Mouse (Mus musculus) testis, postnatal 10 days (tissue): ENCODE results near the gene Slc35e3.

Experiments used
- DNase-seq: peaks from one replicate; pipeline ENCODE4 v3.0.0; 2021; ENCODE audit warnings: low spot score

Slc35e3 gene

GRCm38 (mm10) chr10:117746297-117746883 lies at the start of gene Slc35e3:
Gene Slc35e3, minus strand, starts transcription at chr10:117746365.
- peak; percentile 99 for DNase-seq

GRCm38 (mm10) chr10:117795206-117795605 lies 49.0 kb upstream of the Slc35e3 start:
- peak; percentile 39 for DNase-seq

- DNase-seq, result peak; percentile 41
These were observed 47.4 kb upstream of the Slc35e3 start for GRCm38 (mm10) chr10:117793436-117794030.

- peak; percentile 100 for DNase-seq
These were observed 46.3 kb upstream of the Slc35e3 start, which contains the start of gene Nup107 for GRCm38 (mm10) chr10:117792141-117793091. Gene Nup107, minus strand, starts transcription at chr10:117792705.

- peak; percentile 20 for DNase-seq
These were observed 45.0 kb upstream of the Slc35e3 start for GRCm38 (mm10) chr10:117791171-117791470.

DNA sequence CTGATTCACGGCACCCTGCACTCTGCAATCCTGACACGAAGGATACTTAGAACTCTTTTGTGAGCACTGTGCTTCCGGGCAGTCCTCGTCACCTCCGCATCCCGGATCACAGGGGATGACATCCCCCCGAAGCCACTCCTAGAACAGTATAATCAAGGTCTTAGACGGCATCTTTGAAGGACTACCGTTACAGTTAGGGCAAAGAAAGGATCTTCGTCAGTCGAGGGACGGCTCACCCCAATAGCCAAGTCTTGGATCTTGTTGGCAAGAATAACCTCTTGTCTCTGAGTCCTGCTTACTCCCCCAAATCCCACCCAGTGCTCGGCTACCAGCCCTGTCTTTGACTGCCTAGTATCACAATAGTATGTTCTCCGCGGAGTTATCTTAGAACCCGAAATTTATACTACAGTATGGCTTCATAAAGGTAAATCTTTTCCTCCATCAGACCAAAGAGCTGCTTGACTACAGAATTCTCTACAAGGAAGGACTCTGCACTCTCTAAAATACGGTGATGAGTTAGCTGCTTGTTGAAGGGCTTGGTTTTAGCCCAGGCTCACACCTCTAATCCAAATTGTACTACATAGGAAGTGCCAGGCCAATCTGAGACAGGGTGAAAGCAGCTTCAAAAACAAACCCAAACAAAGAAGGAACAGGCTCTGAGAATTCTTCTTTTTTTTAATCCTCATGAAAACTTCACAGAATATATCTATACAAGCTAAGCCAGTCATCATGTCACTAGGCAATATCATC lies 44.4 kb upstream of the Slc35e3 start:
- peak; percentile 25 for DNase-seq

DNA sequence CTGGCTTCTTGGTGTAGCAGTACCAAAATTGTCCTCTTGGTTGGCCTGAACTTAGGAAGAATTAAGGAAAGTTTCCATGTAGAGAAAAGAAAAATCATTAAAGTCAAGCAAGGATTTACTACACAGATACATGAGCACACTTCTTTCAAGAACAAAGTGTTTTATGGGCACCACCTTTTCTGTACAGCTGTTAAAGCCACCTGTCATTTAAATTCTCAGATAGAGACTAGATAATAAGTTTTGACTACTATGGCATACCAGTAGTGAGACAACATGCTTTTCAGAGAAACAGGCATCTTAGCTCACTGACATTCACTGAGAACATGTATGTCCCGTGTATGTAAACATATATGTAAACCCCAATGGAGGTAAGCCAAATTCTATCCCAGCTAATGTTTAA lies 43.8 kb upstream of the Slc35e3 start:
- DNase-seq, result no peak

DNA sequence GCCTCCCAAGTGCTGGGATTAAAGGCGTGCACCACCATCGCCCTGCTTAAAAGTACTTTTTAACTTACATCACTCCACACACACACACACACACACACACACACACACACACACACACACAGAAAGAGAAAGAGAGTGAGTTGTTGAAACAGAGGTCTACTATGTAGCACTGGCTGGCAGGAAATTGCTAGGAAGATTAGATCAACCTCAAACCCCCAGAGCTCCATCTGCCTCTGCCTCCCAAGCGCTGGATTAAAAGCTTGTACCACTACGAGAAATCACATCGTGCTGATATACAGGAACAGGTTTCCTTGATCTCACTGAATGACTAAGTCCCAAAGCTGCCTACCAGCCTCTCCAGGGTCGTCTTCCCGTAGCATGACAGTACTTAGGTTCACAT lies 38.5 kb upstream of the Slc35e3 start:
- DNase-seq, result no peak

DNA sequence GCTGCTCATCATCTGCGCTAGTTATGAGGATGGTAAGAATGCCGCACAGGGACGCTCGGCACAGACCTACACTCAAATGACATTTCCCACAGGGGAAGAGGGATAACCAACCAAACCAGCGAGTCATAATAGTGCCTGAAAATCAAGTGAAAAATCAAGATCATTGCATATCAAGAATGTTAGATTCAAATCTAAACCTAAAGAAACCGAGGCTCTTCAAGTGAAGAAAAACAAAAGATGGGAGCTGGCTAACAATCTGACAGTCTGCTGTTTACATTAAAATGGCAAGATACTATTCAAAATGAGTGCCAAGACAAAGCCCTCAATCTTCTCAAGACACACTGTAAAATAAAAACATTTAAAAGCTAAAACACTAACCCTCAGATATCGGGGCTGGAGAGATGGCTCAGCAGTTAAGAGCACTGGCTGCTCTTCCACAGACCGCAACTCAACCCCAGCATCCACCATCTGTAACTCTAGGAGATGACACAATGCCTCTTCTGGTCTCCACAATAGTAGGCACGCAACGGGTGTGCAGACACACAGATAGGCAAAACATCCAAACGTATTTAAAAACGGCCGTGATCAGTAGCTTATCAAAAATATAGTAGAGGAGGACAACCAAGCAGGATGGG lies 37.7 kb upstream of the Slc35e3 start:
- no peak for DNase-seq

- no peak for DNase-seq
These were observed 36.5 kb upstream of the Slc35e3 start for GRCm38 (mm10) chr10:117782491-117783260.

DNA sequence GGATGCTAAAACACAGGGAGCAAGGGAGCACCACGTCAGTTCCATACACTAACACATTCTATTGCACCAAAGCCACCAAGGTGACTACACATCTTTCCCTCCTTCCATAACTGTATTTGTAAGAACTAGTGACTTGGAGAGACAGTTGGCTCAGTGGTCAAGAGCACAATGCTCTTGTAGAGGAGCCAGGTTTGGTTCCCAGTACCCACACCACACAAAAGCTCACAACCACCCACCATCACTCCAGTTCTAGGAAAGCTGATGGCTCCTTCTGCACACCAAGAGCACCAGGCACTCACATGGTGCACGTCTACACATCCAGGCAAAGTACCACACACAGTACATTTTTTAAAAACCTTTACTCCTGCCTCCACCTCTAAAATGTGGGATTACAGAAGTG lies 35.9 kb upstream of the Slc35e3 start:
- DNase-seq, result no peak

DNA sequence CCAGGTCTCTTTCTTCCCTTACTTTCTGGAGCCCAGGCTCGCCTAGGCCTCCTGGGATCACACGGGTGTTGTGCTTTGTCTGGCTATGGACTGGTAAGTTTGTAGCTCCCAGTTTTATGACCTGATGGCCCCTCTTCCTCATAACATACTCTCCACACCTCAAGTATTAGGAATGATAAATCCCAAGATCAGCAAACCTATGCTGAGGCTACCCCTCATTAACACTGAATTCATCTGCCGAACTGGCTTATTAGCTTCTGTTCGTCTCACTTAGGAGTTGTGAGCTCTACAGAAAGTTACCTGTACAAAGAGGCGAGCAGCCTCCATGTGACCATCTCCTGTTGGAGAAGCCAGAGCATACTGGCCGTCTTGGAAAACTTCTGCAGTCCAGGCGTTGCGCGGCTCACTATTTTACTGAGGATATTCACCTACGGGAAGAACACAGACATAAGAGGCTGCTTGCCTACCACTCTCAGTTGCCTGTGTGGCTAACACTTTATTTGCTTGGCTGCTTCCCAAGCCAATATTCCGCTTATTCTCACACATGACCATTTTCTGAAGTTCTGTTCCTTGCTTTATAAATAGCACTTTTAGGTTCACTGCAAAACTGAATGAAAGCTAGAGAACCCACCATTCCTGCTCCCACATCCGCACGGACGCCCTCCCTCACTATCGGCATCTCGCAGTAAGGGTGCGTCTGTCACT lies 35.0 kb upstream of the Slc35e3 start:
- DNase-seq, result no peak

- no peak for DNase-seq
These were observed 34.2 kb upstream of the Slc35e3 start for GRCm38 (mm10) chr10:117780306-117780911.

- no peak for DNase-seq
These were observed 33.6 kb upstream of the Slc35e3 start for GRCm38 (mm10) chr10:117779581-117780305.

DNA sequence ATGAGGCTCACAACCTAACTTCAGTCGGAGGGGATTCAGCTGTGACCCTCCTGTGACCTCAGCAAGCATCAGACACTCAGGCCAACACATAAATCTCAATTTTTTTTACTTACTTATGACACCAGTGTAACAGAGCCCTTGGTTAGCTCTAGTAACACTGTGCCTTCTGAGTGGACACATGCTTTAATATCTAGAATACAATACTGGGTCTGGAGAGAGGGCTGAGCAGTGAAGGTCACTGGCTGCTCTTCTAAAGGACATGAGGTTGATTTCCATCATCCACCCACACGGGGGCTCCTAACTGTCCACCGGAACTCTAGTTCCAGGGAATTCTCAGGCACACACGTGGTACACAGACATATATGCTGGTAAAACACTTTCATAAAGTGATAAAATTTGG lies 32.8 kb upstream of the Slc35e3 start:
- no peak for DNase-seq

DNA sequence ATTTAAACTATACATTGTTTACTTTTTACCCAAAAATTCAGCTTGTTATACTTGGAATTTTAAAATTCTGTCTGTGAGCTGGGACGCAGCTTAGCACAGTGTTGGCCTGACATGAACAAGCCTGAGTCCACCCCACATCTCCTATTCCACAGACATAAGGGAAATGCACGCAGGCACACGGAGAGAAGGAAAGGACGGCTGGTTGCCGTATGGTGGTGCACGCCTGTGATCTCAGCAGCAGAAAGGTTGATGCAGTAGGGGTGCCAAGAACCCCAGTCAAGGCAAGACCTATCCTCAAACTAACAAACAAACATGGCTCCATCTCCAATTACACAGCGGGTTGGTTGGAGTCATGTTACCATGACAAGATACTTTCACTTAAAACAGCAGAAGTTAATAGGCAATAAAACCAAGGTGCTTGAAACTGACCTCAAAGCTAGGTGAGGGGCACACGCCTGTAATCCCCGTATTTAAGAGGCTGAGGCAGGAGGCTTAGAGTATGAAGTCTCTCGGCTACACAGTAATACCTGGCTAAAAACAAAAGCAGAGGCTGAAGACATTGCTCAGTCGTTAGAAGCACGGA lies 32.3 kb upstream of the Slc35e3 start:
- DNase-seq, result no peak

- no peak for DNase-seq
These were observed 31.5 kb upstream of the Slc35e3 start for GRCm38 (mm10) chr10:117777501-117778327.

GRCm38 (mm10) chr10:117777103-117777470 lies 30.9 kb upstream of the Slc35e3 start:
- no peak for DNase-seq
